Mouse (Mus musculus) CH12.LX (cell line): ENCODE measurements around the gene Clic5.

Source experiments
- CTCF ChIP-seq, 2 experiments: IDR thresholded peaks in 1 of 2; conservative IDR thresholded peaks in 1 of 2; 2 replicates each; pipeline ENCODE4 v1.5.1; 2011 to 2012; ENCODE audit warnings: low read depth in 2 of 2, low read length in 2 of 2, improper control_type of control experiment in 1 of 2, inconsistent platforms in 1 of 2, mild to moderate bottlenecking in 1 of 2, moderate library complexity in 1 of 2
- E2F4 ChIP-seq: IDR thresholded peaks from 2 replicates; pipeline ENCODE4 v1.6.1; 2011; ENCODE audit warnings: low read depth, low read length, improper control_type of control experiment; ENCODE audit not compliant: insufficient replicate concordance
- ELF1 ChIP-seq: IDR thresholded peaks from 2 replicates; pipeline ENCODE4 v1.6.1; 2014; ENCODE audit warnings: low read depth, mild to moderate bottlenecking, inconsistent platforms, low read length, improper control_type of control experiment
- EP300 ChIP-seq: IDR thresholded peaks from 2 replicates; pipeline ENCODE4 v1.6.1; 2011; ENCODE audit warnings: low read length, improper control_type of control experiment
- KAT2A ChIP-seq: IDR thresholded peaks from 2 replicates; pipeline ENCODE4 v1.6.1; 2012; ENCODE audit warnings: low read length, improper control_type of control experiment, inconsistent platforms; ENCODE audit not compliant: insufficient replicate concordance
- MYC ChIP-seq: IDR thresholded peaks from 2 replicates; pipeline ENCODE4 v1.6.1; 2011; ENCODE audit warnings: low read depth, mild to moderate bottlenecking, improper control_type of control experiment, low read length
- POLR2A ChIP-seq: IDR thresholded peaks from 2 replicates; pipeline ENCODE4 v1.6.1; 2011; ENCODE audit warnings: low read depth, mild to moderate bottlenecking, improper control_type of control experiment, low read length
- RCOR1 ChIP-seq: conservative IDR thresholded peaks from 2 replicates; pipeline ENCODE4 v1.6.1; 2012; ENCODE audit warnings: low read depth, mild to moderate bottlenecking, inconsistent platforms, low read length, improper control_type of control experiment
- SIN3A ChIP-seq: IDR thresholded peaks from 2 replicates; pipeline ENCODE4 v1.6.1; 2012; ENCODE audit warnings: low read length, improper control_type of control experiment, inconsistent platforms
- TCF12 ChIP-seq: IDR thresholded peaks from 2 replicates; pipeline ENCODE4 v1.6.1; 2014; ENCODE audit warnings: low read depth, mild to moderate bottlenecking, inconsistent platforms, low read length, improper control_type of control experiment
- USF2 ChIP-seq: conservative IDR thresholded peaks from 2 replicates; pipeline ENCODE4 v1.6.1; 2011; ENCODE audit warnings: low read depth, low read length, improper control_type of control experiment
- ZC3H11A ChIP-seq: IDR thresholded peaks from 2 replicates; pipeline ENCODE4 v1.6.1; 2012; ENCODE audit warnings: low read depth, mild to moderate bottlenecking, inconsistent platforms, low read length, improper control_type of control experiment
- ZMIZ1 ChIP-seq: IDR thresholded peaks from 2 replicates; pipeline ENCODE4 v1.6.1; 2012; ENCODE audit warnings: low read depth, mild to moderate bottlenecking, inconsistent platforms, low read length, improper control_type of control experiment
- ZNF384 ChIP-seq: IDR thresholded peaks from 2 replicates; pipeline ENCODE4 v1.6.1; 2012; ENCODE audit warnings: low read depth, low read length, improper control_type of control experiment, inconsistent platforms

DNA sequence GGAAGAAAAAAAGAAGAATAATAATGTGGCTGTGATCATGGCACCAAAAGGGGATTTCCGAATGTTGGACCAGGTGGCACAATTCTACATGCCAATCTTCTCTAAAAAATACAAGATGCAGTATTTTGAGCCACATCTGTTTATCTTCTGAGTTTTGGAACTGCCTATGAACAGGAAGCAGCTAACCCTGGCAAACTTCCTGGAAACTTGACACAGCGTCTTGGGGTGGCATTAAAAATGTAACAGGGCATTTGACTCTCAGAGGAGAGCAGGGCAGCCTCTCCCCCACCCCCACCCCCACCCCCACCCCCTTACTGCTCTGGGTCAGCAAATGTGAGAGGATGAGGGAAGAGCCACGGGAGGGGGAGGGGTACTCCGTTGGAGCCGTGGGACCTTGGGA, 25.9 kb upstream of the Clic5 start:
- TF ChIP-seq ZNF384, result no peak
- TF ChIP-seq CTCF (conservative IDR thresholded peaks at IDR 0.05 in 1 of 2, IDR thresholded peaks at IDR 0.05 in 1 of 2; ENCODE audit: low read depth in 2 of 2, low read length in 2 of 2), result no peak
- TF ChIP-seq ZC3H11A, result no peak
- TF ChIP-seq USF2, result no peak
- no peak for TF ChIP-seq E2F4
- TF ChIP-seq SIN3A, result no peak
- no peak for TF ChIP-seq ZMIZ1
- TF ChIP-seq POLR2A, result no peak
- TF ChIP-seq KAT2A, result no peak
- TF ChIP-seq ELF1, result no peak
- TF ChIP-seq TCF12, result no peak
- no peak for TF ChIP-seq EP300
- no peak for TF ChIP-seq MYC
- no peak for TF ChIP-seq RCOR1
